Mouse (Mus musculus) forelimb bud, embryonic 11.5 days (tissue): ENCODE data around the gene Dop1a.
A peak's percentile ranks its signal among the peaks of the same experiment; 100 is the strongest.
"Not testable (repeated sequence)": the region's sequence is repeated elsewhere in the genome, so short reads cannot be mapped to it uniquely, and the experiment has no call there.

Experiments used
- DNase-seq: peaks from one replicate; pipeline ENCODE4 v3.0.0-alpha.2; 2012; ENCODE audit warnings: low read depth, low spot score

Dop1a gene

GRCm38 (mm10) chr9:86575178-86575577 is 108.2 kb downstream of the Dop1a start:
- no peak for DNase-seq

- no peak for DNase-seq
Observed at GRCm38 (mm10) chr9:86579657-86580056, 112.7 kb downstream of the Dop1a start.

- DNase-seq: peak; percentile 64
Observed at GRCm38 (mm10) chr9:86583740-86584139, 116.8 kb downstream of the Dop1a start.

- DNase-seq: no peak
Observed at GRCm38 (mm10) chr9:86587019-86587795, 120.3 kb downstream of the Dop1a start.

- peak; percentile 28 for DNase-seq
Observed at GRCm38 (mm10) chr9:86592676-86593668, 126.0 kb downstream of the Dop1a start.

GRCm38 (mm10) chr9:86594357-86594767 is 127.4 kb downstream of the Dop1a start:
- not testable (repeated sequence) for DNase-seq

- DNase-seq: not testable (repeated sequence)
Observed at GRCm38 (mm10) chr9:86596983-86597382, 130.0 kb downstream of the Dop1a start.

- no peak for DNase-seq
Observed at GRCm38 (mm10) chr9:86599723-86600303, 132.9 kb downstream of the Dop1a start.
